Mouse (Mus musculus): ENCODE results near the gene Chka.

DNA sequence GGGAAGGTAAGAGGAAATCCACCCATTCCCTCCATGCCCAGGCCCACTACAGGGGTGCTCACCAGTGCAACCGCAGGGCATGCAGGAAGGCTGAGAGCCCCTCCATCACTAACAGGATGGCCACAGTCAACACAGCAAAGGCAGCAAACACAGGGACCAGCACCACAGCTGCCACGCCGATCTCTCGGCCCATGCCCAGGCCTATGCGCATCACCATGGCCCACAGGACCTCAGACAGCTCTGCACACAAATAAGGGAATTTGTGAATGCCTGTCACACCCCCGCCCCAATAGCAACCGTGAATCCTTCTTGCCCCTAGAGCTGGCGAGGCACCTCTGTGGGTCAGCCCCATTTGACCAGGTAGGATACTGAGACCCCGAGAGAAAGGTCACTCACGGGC is 44.6 kb downstream of the Chka start:
- TF ChIP-seq POLR2A (IDR thresholded peaks at IDR 0.05; ENCODE audit: insufficient read depth, low read depth, low read length) = no peak
- TF ChIP-seq CTCF (IDR thresholded peaks at IDR 0.05) = no peak
- TF ChIP-seq EP300 (IDR thresholded peaks at IDR 0.05; ENCODE audit: insufficient read depth, low read depth, low read length) = no peak
